Mouse (Mus musculus): ENCODE measurements at regions not wholly inside any gene's neighbourhood (a gene's known extent, or its start where the extent isn't known, plus 50 kb on each side); places are given as distances from the start of the nearest gene placed in this dataset.

- peak; percentile 50 to 71 for DNase-seq
Observed at GRCm38 (mm10) chr13:73160289-73160688, 100.0 kb upstream of the Irx4 start.

- DNase-seq, result no peak
Observed at GRCm38 (mm10) chr13:73170301-73170700, 90.0 kb upstream of the Irx4 start.

GRCm38 (mm10) chr13:73207931-73208448, 52.3 kb upstream of the Irx4 start:
- DNase-seq, result no peak
